Mouse (Mus musculus) stomach, postnatal 0 days (tissue): Measurements from ENCODE around the gene Rpl18a. TPM values are rescaled to one million over a fixed set of nuclear protein-coding genes. Genes with fewer than 3 reads are reported as not detected.

Experiments used
- ATAC-seq: fragments of 200-750 bp; cut with Nextera tagmentation; 2 replicates; pipeline ENCODE4 v1.8.0; 2017; ENCODE audit not compliant: low FRiP score, low TSS enrichment
- DNase-seq: peaks from one replicate; pipeline ENCODE4 v3.0.0-alpha.2; 2016; ENCODE audit warnings: low spot score
- H3K27ac ChIP-seq: fragments of 300-500 bp; sonication (generic); replicated peaks from 2 replicates; pipeline ENCODE4 v1.5.1; 2014; ENCODE audit warnings: mild to moderate bottlenecking, control low read depth
- H3K27me3 ChIP-seq: fragments of 300-500 bp; sonication (generic); 2 replicates; pipeline ENCODE4 v1.6.1; 2014; ENCODE audit warnings: low read length; ENCODE audit not compliant: control insufficient read depth, insufficient read depth
- H3K36me3 ChIP-seq: fragments of 300-500 bp; sonication (generic); 2 replicates; pipeline ENCODE4 v1.6.1; 2014; ENCODE audit warnings: low read length, mixed read lengths; ENCODE audit not compliant: control insufficient read depth, insufficient read depth
- H3K4me1 ChIP-seq: fragments of 300-500 bp; sonication (generic); replicated peaks from 2 replicates; pipeline ENCODE4 v1.6.1; 2014; ENCODE audit warnings: antibody characterized with exemption; ENCODE audit not compliant: control insufficient read depth, insufficient read depth
- H3K4me2 ChIP-seq: fragments of 300-500 bp; sonication (generic); replicated peaks from 2 replicates; pipeline ENCODE4 v1.6.1; 2014; ENCODE audit warnings: low read depth, mild to moderate bottlenecking, control low read depth, moderate library complexity
- H3K4me3 ChIP-seq: fragments of 300-500 bp; sonication (generic); 2 replicates; pipeline ENCODE4 v1.5.1; 2014; ENCODE audit warnings: low read depth, low read length, control low read depth
- H3K9ac ChIP-seq: fragments of 300-500 bp; sonication (generic); 2 replicates; pipeline ENCODE4 v1.6.1; 2014; ENCODE audit warnings: mild to moderate bottlenecking, low read length, control low read depth, mixed read lengths
- H3K9me3 ChIP-seq: fragments of 300-500 bp; sonication (generic); 2 replicates; pipeline ENCODE4 v1.6.1; 2016; ENCODE audit warnings: low read length; ENCODE audit not compliant: control insufficient read depth
- CTCF ChIP-seq: IDR thresholded peaks from 2 replicates; pipeline ENCODE4 v1.5.1; 2016; ENCODE audit warnings: antibody characterized with exemption, low read depth, mild to moderate bottlenecking, moderate library complexity
- EP300 ChIP-seq: optimal IDR thresholded peaks from 2 replicates; pipeline ENCODE3; 2016; ENCODE audit warnings: antibody characterized with exemption
- WGBS: fragments of 180-500 bp; shearing (Covaris S2); extraction: QIAGEN DNeasy Blood & Tissue Kit; methylation state at CpG from one replicate; pipeline ENCODE4 v1.1.7; 2014; 5-methylcytosine and 5-hydroxymethylcytosine counted together
- polyA plus RNA-seq: library from polyadenylated mRNA; unstranded; fragments of >200 nt; fragmentation: Nextera tagmentation; extraction: Ambion mirVana; gene quantifications from 2 replicates; pipeline ENCODE4 v1.2.1, GENCODE M21; 2015

The Rpl18a gene
- polyA plus RNA-seq, 1 experiment from 2014 or later, result 4,207 TPM

DNA sequence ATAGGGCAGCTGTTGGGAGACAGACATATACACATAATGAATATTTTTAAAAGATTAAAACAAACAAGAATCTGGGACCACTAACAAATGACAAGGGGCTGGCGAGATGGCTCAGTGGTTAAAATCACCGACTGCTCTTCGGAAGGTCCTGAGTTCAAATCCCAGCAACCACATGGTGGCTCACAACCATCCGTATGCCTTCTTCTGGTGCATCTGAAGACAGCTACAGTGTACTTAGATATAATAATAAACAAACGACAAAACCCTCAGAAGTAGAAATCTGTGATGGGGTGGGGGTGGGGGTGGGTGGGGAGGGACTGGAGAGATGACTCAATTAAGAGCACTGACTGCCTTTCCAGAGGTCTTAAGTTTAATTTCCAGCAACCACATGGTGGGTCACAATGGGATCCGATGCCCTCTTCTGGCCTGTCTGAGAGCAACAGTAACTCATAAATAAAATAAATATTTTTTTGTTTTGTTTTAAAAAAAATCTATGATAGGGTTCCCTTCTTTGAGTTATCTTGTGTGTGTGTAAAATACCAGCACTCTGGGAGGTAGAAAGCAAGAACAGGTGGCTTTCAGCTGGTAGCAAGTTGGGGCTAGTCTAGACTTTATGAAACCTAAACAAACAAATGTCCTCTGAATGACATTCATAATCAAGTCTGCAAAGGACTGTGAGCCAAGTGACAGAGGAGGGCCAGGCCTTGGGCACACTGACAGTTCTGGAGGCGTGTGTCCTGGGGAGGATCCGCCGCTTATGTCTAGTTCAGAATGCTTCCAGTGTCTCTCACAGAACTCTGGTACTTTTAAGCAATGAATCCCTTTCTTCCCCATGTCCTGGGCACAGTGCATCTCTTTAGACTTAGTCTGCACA is 23.1 kb upstream of the Rpl18a start:
- Histone ChIP-seq H3K36me3 (peaks cover 10% of the 10 kb centered on the region; the same call in 1 of the 2 replicates), H3K27me3 (no peaks in the 10 kb centered on the region), H3K4me2 (no peak overlapping the region), H3K4me3 (no peak overlapping the region), H3K4me1 (no peaks in the 10 kb centered on the region), H3K9me3 (no peaks in the 10 kb centered on the region), H3K27ac (no peak overlapping the region), H3K9ac (no peak overlapping the region)
- ATAC-seq, result no peak
- WGBS, result 71% methylated on average over 9 of the region's 9 CpGs
- no peak for DNase-seq
- TF ChIP-seq EP300 (no peak), CTCF (no peak; the same call in 1 of the 2 replicates)

DNA sequence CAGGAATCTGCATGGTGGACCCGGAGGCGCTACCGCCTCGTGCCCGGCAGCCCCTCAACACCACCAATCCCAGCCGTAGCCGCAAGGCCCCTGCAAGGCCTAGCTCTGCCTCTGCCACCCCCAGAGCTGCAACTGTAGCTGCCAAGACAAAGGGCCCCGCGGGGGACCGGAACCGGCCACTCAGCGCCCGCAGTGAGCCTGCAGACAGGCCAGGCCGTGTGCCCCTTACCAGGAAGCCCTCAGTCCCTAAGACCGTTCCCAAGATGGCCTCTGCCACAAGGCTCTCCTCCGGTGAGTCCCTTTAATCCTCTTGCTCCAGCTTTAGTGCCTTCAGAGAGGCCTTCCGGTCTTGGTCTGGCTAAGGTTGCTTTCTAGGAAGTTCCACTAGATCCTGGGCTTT is 17.5 kb upstream of the Rpl18a start:
- peaks cover 36% of the 10 kb centered on the region for H3K36me3 ChIP-seq
- no peak overlapping the region for H3K4me2 ChIP-seq
- WGBS, result 93% methylated on average over 16 of the region's 17 CpGs
- DNase-seq (no peak), ATAC-seq (no peak)
- no peak for TF ChIP-seq EP300
- no peak for TF ChIP-seq CTCF
- no peaks in the 10 kb centered on the region for H3K27me3 ChIP-seq
- no peaks in the 10 kb centered on the region for H3K4me1 ChIP-seq
- no peaks in the 10 kb centered on the region for H3K9me3 ChIP-seq
- H3K4me3 ChIP-seq, result no peak overlapping the region
- H3K9ac ChIP-seq, result no peak overlapping the region
- no peak overlapping the region for H3K27ac ChIP-seq

DNA sequence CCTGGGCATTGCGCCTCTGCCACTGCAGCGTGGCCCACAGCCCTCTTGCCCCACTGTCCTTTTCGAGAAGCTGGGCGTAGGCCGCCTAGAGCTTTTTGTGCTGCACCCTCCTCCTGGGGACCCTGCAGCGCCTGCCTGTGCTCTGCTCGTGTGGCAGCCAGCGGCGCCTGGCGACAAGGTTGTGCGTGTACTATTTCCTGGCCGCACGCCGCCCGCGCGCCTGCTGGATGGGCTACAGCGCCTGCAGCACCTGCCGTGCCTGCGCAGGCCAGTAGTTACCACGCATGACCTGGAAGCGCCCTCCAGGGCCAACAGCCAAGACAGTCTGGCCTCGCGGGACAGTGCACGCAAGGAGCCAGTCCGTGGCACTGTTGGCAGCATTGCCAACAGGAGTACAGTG is 16.3 kb upstream of the Rpl18a start:
- no peak for ATAC-seq
- Histone ChIP-seq H3K27me3 (no peaks in the 10 kb centered on the region), H3K4me2 (no peak overlapping the region), H3K9ac (no peak overlapping the region), H3K4me1 (no peaks in the 10 kb centered on the region), H3K36me3 (peaks cover 36% of the 10 kb centered on the region), H3K9me3 (no peaks in the 10 kb centered on the region), H3K27ac (no peak overlapping the region), H3K4me3 (no peak overlapping the region)
- 94% methylated on average over 26 of the region's 26 CpGs for WGBS
- TF ChIP-seq CTCF (no peak), EP300 (no peak)
- DNase-seq, result no peak

DNA sequence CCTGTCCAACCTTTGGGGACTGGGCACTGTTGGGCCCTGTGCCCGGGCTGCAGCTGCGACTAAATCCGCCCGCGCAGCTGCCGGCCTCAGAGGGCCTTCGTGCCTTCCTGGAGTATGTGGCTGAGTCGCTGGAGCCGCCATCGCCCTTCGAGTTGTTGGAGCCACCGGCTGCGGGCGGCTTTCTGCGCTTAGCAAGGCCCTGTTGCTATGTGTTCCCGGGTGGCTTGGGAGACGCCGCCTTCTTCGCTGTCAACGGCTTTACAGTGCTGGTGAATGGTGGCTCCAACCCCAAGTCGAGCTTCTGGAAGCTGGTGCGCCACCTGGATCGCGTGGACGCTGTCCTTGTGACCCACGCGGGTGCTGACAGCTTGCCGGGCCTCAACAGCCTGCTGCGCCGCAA is 15.7 kb upstream of the Rpl18a start:
- no peak overlapping the region for H3K27ac ChIP-seq
- 93% methylated on average over 29 of the region's 30 CpGs for WGBS
- H3K9me3 ChIP-seq, result no peaks in the 10 kb centered on the region
- no peak for DNase-seq
- H3K4me1 ChIP-seq, result no peaks in the 10 kb centered on the region
- ATAC-seq, result no peak
- H3K27me3 ChIP-seq, result no peaks in the 10 kb centered on the region
- H3K4me3 ChIP-seq, result no peak overlapping the region
- no peak overlapping the region for H3K9ac ChIP-seq
- H3K36me3 ChIP-seq, result peaks cover 36% of the 10 kb centered on the region
- H3K4me2 ChIP-seq, result no peak overlapping the region
- TF ChIP-seq EP300 (no peak), CTCF (no peak)

DNA sequence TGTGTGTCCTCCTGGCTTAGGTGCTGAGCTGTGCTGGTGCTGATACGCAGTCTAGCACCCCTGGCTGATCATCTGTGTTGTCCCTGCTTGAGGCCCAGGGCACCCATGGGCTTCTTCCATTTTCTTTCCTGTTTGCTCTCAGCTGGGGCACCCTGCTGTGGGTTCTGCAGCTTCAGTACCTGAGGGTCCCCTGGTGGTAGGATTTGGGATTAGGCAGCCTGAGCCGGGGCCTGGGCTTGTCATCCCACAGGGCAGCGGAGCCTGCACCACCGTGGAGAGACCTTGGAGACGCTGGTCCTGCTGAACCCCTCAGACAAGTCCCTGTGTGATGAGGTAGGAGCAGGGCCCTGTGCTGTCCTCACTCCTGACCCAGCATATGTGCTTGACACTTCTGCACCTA is 14.4 kb upstream of the Rpl18a start:
- no peaks in the 10 kb centered on the region for H3K27me3 ChIP-seq
- H3K9ac ChIP-seq, result no peak overlapping the region
- H3K4me2 ChIP-seq, result no peak overlapping the region
- ATAC-seq (peak; percentile 24; the same call in 1 of the 2 replicates), DNase-seq (no peak)
- no peaks in the 10 kb centered on the region for H3K4me1 ChIP-seq
- H3K27ac ChIP-seq, result no peak overlapping the region
- no peaks in the 10 kb centered on the region for H3K9me3 ChIP-seq
- peaks cover 29% of the 10 kb centered on the region for H3K36me3 ChIP-seq
- TF ChIP-seq EP300, result no peak
- TF ChIP-seq CTCF, result peak; percentile 49
- H3K4me3 ChIP-seq, result no peak overlapping the region
- WGBS, result 86% methylated on average over 5 of the region's 5 CpGs

DNA sequence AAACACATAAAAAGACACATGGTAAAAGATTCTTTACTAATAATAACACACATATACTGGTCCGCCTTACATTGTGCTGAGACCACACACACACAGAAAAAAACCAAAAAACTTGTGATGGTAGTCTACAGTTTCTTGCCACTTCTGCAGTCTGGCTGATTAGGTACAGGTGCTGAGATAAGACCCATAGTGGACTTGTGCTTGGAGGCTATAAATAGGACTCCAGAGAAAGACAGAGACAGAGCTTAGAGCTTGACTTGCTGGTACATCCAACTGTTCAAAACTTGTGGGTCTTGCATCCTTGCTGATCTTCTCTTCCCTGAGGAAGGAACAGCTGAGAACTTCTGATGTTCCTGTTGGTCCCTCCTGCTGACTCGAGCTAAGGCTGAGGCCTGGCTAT is 10.3 kb upstream of the Rpl18a start:
- Histone ChIP-seq H3K9ac (no peak overlapping the region), H3K36me3 (peaks cover 7% of the 10 kb centered on the region), H3K27me3 (no peaks in the 10 kb centered on the region), H3K4me2 (no peak overlapping the region), H3K4me3 (no peak overlapping the region), H3K27ac (no peak overlapping the region), H3K9me3 (no peaks in the 10 kb centered on the region), H3K4me1 (no peaks in the 10 kb centered on the region)
- TF ChIP-seq EP300 (no peak), CTCF (no peak)
- DNase-seq (no peak), ATAC-seq (no peak)
- WGBS, result 92% methylated on average over 2 of the region's 2 CpGs
